Mouse (Mus musculus): ENCODE measurements at regions not wholly inside any gene's neighbourhood (a gene's known extent, or its start where the extent isn't known, plus 50 kb on each side); places are given as distances from the start of the nearest gene placed in this dataset.

- DNase-seq (ENCODE audit: low read depth in 1 of 2, low spot score in 2 of 2): no peak
These were observed 53.3 kb upstream of the Cnih3 start for GRCm38 (mm10) chr1:181299075-181299665.

- DNase-seq (ENCODE audit: low read depth in 1 of 2, low spot score in 2 of 2): no peak
These were observed 52.6 kb upstream of the Cnih3 start for GRCm38 (mm10) chr1:181299826-181300225.

- no peak for DNase-seq (ENCODE audit: low read depth in 1 of 2, low spot score in 2 of 2)
These were observed 50.3 kb upstream of the Cnih3 start for GRCm38 (mm10) chr1:181302151-181302550.

All from monocyte, adult 2 months (primary cell).